Mouse (Mus musculus) gastrocnemius, postnatal 4 days (tissue): ENCODE results near the gene Them5. TPM values are rescaled to one million over a fixed set of nuclear protein-coding genes. Genes with fewer than 3 reads are reported as not detected.
A peak's percentile ranks its signal among the peaks of the same experiment; 100 is the strongest.

Experiments
- DNase-seq, 2 experiments: peaks; one replicate each; pipeline ENCODE4 v3.0.0; 2021 to 2022; ENCODE audit warnings: low spot score in 2 of 2, mixed read lengths in 2 of 2
- long read RNA-seq, 2 experiments: library from polyadenylated mRNA; stranded (forward); transcript quantifications; one replicate each; pipeline ENCODE4 v2.0.0; 2021
- total RNA-seq, 2 experiments: library from RNA; stranded (reverse); gene quantifications; 2 replicates each; pipeline ENCODE4 v1.2.3; 2021

Gene Them5
- total RNA-seq: under 1 TPM in 1 of 2 experiments, not detected in 1; 0.21 TPM
- long read RNA-seq, experiment 1, transcript Them5-201 (6 exons, 1,251 nt): major isoform, 5 of 7 reads
- long read RNA-seq, experiment 1, partial matches to known transcripts: 0 of 7 reads
- long read RNA-seq, experiment 1, other reads (novel, unspliced or antisense): 2 of 7 reads
- long read RNA-seq, experiment 2: 0 reads

DNA sequence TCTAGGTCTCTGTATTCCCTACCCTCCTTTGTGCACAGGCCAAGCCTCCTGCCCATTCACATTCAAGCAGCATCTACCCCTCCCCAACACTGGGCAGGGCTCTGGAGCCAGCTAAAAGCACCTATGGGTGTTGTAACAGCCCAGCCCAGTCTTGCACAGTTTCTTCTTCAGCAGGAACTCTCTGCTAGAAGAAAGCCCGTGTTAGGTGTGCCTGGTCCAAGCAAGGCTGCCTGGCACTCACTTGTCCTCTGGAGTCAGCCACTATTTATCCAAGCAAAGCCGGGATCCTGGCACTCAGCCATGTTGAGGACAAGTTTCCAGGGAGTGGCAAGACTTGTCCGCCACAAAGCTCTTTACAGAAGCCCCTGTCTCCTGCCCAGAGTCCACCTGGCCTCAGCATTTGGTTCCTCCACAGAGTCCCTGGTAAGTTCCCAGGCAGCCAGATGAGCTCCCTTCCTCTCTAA, at the start of gene Them5:
Gene Them5, plus strand, starts transcription at position 141 of the 464 bp plus-strand sequence.
- no peak for DNase-seq

- DNase-seq: no peak
Measured at GRCm38 (mm10) chr3:94305457-94305856, 36.4 kb upstream of the Them5 start.

- DNase-seq: no peak
Measured at GRCm38 (mm10) chr3:94306975-94307374, 34.9 kb upstream of the Them5 start.

- DNase-seq: peak; percentile 85 to 93
Measured at GRCm38 (mm10) chr3:94309633-94310363, 32.1 kb upstream of the Them5 start, which contains the start of gene Them4. Gene Them4 (plus strand): TSS chr3:94310089.

GRCm38 (mm10) chr3:94310491-94310890, 31.4 kb upstream of the Them5 start:
- DNase-seq: no peak

DNA sequence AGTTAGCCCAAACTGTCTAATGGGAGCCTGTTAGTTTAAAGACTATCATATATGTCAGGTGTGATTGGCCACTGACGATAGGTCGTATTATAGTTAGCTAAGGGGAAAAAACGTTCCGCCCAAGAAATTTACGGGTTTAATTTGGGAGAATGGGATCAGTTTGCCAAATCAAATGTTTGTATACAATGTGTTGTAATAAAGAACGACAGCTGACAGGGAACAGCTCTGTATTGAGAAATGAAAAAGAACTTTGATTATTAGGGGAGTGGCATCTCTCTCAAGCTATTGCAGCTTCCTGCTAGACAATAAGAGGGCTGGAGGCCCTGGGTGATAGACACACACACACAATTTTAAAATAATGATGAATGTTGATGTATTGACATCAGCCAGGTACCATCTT, 31.0 kb upstream of the Them5 start:
- no peak for DNase-seq

GRCm38 (mm10) chr3:94311376-94311775, 30.5 kb upstream of the Them5 start:
- DNase-seq: no peak

DNA sequence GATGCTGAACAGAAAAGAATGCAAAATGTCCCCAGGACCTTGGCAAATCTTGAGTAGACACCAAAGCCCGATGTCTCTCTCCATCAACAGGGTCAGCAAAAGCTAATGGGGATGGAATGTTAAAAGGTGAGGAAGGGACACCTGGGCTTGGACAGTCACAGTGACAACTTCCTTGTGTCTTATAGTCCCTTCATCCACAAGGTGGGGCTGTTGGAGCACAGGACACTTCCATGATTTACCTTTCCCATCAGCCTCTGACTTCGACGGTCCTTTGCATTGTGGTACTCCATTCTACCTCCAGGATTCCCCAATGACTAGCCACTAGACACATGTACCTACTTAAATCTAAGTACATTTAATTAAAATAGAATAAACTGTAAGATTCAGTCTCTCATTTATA, 13.2 kb upstream of the Them5 start:
- no peak for DNase-seq

- no peak for DNase-seq
Measured at GRCm38 (mm10) chr3:94334442-94334841, 7.5 kb upstream of the Them5 start.

- no peak for DNase-seq
Measured at GRCm38 (mm10) chr3:94338522-94338921, 3.4 kb upstream of the Them5 start.

GRCm38 (mm10) chr3:94342552-94342951, 653 bp downstream of the Them5 start:
- no peak for DNase-seq

DNA sequence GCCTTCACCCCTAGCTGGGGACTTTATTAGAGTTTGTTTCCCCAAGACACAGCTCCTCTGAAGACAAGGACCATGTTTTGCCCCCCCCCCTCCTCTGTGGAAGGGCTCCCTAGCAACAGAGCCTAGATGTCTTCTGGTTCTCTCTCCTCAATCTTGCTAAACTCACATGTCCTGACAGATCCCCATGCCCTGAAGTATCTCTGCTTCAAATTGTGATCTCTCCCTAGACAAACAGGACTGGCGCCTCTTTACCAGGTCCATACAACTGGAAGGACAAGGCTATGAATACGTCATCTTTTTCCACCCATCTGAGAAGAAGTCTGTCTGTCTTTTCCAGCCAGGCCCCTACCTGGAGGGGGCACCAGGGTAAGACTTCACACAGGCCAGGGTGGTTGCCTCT, 2.3 kb downstream of the Them5 start:
- no peak for DNase-seq

DNA sequence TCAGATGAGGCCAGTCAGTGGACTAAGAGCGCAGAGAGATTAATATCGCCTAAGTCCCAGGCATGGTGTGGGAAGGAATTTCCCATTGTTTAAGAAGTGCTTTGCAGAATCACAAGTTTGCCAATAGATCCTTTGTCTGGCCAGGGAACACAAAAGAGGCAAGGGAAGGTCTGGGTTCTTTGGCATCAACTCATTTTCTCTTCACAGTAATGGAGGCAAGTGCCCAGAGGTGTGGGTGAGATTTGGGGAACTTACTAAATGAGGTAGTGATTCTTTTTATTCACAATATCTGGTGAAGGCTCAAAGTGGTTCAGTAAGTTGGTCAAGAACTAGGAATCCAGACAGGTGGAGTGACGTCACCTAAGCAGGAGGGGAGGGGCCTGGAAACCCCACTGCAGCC, 3.0 kb downstream of the Them5 start:
- no peak for DNase-seq

- DNase-seq: no peak
Measured at GRCm38 (mm10) chr3:94348146-94348545, 6.2 kb downstream of the Them5 start.

- DNase-seq: no peak
Measured at GRCm38 (mm10) chr3:94360812-94361211, 18.9 kb downstream of the Them5 start.

GRCm38 (mm10) chr3:94362138-94362537, 20.2 kb downstream of the Them5 start, which contains the start of gene C2cd4d:
Gene C2cd4d (plus strand): TSS chr3:94362438.
- no peak for DNase-seq

DNA sequence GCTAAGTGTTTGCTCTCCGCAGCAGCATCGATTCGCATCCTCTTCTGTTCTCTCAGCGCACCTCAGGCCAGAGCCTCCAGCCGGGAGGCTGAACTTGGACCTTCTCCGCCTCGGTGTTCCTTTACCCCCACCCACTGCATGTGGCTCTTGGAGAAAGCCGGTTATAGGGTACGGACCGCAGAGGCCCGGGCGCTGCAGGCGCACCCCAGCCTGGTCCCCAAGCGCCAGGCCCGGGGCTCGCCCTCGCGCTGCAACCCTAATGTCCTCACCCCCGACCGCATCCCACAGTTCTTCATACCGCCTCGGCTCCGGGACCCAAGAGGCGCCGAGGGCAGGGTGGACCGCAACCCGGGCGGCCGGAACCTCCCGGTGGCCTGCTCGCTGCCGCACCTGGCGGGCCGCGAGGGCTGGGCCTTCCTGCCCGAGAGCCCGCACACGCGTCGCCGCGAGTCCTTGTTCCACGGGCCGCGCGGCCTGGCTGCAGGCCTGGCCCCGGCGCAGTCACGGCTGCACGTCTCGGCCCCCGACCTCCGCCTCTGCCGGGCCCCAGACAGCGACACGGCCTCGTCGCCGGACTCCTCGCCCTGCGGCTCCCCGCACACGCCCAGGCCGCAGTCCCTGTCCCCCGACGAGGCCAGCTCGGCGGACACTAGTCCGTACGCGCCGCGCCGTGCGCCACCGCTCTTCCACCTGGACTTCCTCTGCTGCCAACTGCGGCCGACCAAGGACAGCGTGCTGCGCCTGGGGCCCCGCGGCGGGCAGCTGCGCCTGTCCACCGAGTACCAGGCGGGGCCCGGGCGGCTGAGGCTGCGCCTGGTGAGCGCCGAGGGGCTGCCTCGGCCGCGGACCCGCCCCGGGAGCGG, 21.6 kb downstream of the Them5 start:
- DNase-seq: peak; percentile 37 to 61

DNA sequence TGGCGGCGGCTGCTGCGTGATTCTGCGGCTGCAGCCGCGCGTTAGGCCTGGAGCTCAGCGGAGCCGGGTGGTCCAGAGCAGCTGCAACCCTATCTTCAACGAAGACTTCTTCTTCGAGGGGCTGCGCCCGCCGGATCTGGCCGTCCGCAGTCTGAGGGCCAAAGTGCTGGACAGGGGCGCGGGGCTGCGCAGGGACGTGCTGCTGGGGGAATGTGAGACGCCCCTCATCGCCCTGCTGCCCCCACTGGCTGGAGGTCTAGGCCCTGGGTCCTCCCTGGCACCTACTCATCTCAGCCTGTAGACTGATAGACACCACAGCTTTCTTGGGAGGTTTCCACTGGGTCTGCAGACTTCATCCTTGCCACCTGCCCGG, 22.2 kb downstream of the Them5 start:
- peak in 1 of 2 experiments; percentile 28 for DNase-seq

GRCm38 (mm10) chr3:94366761-94367160, 24.9 kb downstream of the Them5 start:
- peak; percentile 42 to 54 for DNase-seq

GRCm38 (mm10) chr3:94367511-94367910, 25.6 kb downstream of the Them5 start:
- DNase-seq: no peak

DNA sequence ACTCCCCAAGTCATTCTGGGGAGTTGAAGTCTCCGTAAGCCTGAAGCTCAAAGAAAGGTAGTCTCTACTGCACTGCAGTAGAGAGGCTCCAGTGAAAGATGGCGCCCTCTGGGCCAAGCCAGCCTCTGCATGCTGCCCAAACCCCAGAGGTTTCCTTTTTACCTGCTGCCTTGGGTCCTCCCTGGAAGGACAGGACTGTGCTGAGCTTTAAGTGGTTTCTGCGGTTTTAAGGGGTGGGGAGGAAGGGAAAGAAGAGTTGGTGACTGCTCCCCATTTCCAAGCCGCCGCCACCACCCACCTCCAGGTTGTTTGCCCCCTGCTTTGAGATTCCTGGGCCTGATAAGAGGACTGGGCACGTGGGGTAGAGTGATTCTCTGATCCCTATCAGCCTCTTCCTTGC, 26.7 kb downstream of the Them5 start:
- no peak for DNase-seq

DNA sequence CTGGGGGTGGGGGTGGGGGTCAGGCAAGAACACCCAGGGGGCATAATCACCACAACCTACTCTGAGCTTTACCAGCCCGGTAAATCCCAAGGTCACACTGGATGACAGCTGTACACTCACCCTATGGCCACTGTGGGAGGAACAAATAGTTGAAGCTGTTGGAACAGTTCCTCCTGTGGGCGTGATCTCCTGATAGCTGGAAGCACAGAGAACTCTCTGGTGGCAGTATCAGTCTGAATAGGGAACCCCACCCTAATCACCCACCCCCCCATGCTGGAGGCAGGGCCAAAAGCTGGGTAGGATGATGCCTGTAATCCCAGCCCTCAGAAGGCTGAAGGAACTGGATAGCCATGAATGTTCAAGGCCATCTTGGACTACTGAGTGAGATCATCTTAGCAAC, 27.8 kb downstream of the Them5 start:
- DNase-seq: no peak
